In genomic region chr9:46151704-46152040, GRCm38 (mm10) we compare ENCODE assay signal across 9 mouse cellular contexts.
DNase-seq lines count a peak whose midpoint lies in the region; ATAC-seq and TF ChIP-seq lines count a peak whose summit lies in the region.
"Had no signal": no experiment of that assay in that cellular context is flagged by ENCODE, and none has a peak within 500 bp of the region (broad histone marks: within the 10 kb centered on the region; RNA-seq: fewer than 3 reads in every experiment).

No protein-coding gene starts in this region.

- no peak overlapping the region for H3K9ac ChIP-seq in kidney, embryonic 15.5 days
- H3K9ac ChIP-seq in ES-E14 (ENCODE audit: insufficient read depth, low read depth, low read length, poor library complexity, severe bottlenecking): no peak overlapping the region
- no peak overlapping the region for H3K9ac ChIP-seq in heart, embryonic 11.5 days (ENCODE audit: low read depth, low read length)
- H3K9ac ChIP-seq in limb, embryonic 15.5 days: no peak overlapping the region

- no peaks in the 10 kb centered on the region for H3K27me3 ChIP-seq in kidney, embryonic 15.5 days
- no peaks in the 10 kb centered on the region for H3K27me3 ChIP-seq in heart, embryonic 11.5 days (ENCODE audit: control insufficient read depth, insufficient read depth, low read length)
- no peaks in the 10 kb centered on the region for H3K27me3 ChIP-seq in limb, embryonic 15.5 days

- 46% methylated on average over 6 of the region's 6 CpGs for WGBS in kidney, embryonic 15.5 days
- 63% methylated on average over 6 of the region's 6 CpGs for WGBS in heart, embryonic 11.5 days (ENCODE audit: insufficient replicate concordance)
- 63% methylated on average over 6 of the region's 6 CpGs for WGBS in limb, embryonic 15.5 days

- H3K36me3 ChIP-seq in kidney, embryonic 15.5 days: peaks cover 4% of the 10 kb centered on the region; the same call in 1 of the 2 replicates
- H3K36me3 ChIP-seq in ES-E14 (ENCODE audit: control insufficient read depth, insufficient read depth, low read length, poor library complexity, severe bottlenecking): no peaks in the 10 kb centered on the region; the same call in 1 of the 2 replicates
- H3K36me3 ChIP-seq in heart, embryonic 11.5 days (ENCODE audit: control insufficient read depth, insufficient read depth, low read length): no peaks in the 10 kb centered on the region; the same call in 1 of the 2 replicates
- H3K36me3 ChIP-seq in limb, embryonic 15.5 days: peaks cover 3% of the 10 kb centered on the region; the same call in 1 of the 2 replicates

- peak overlapping the region; percentile 80 for H3K27ac ChIP-seq in kidney, embryonic 15.5 days
- peak overlapping the region; percentile 17; the same call in 1 of the 2 replicates for H3K27ac ChIP-seq in ES-E14 (ENCODE audit: insufficient read depth, low read depth, low read length, poor library complexity, severe bottlenecking)
- peak overlapping the region; percentile 1; the same call in 1 of the 2 replicates for H3K27ac ChIP-seq in heart, embryonic 11.5 days (ENCODE audit: low read depth, low read length)
- H3K27ac ChIP-seq in limb, embryonic 15.5 days: peak overlapping the region; percentile 67

- no peak overlapping the region for H3K4me3 ChIP-seq in kidney, embryonic 15.5 days (replicated peaks)
- no peak overlapping the region for H3K4me3 ChIP-seq in ES-E14 (ENCODE audit: insufficient read depth in 1 of 2, low read depth in 1 of 2, low read length in 2 of 2, poor library complexity in 1 of 2, severe bottlenecking in 1 of 2)
- H3K4me3 ChIP-seq in heart, embryonic 11.5 days (ENCODE audit: low read depth, low read length): no peak overlapping the region
- no peak overlapping the region for H3K4me3 ChIP-seq in limb, embryonic 15.5 days

- in situ Hi-C loops in ES-E14 (cut with MboI; ENCODE audit: low sequenced_read_pairs in 2 of 2, unreplicated experiment in 2 of 2): no loop called here

- H3K4me1 ChIP-seq in kidney, embryonic 15.5 days: peaks cover 50% of the 10 kb centered on the region
- H3K4me1 ChIP-seq in ES-E14 (ENCODE audit: control insufficient read depth in 2 of 2, insufficient read depth in 2 of 2, low read length in 2 of 2, poor library complexity in 1 of 2): peaks cover 8 to 18% of the 10 kb centered on the region in 2 experiments
- peaks cover 39% of the 10 kb centered on the region for H3K4me1 ChIP-seq in heart, embryonic 11.5 days (ENCODE audit: control insufficient read depth, insufficient read depth, low read length)
- peaks cover 23% of the 10 kb centered on the region for H3K4me1 ChIP-seq in limb, embryonic 15.5 days

- ATAC-seq in kidney, embryonic 15.5 days (replicated peaks; ENCODE audit: low FRiP score): 0 out of 2 replicates have a peak, but pooled peaks have one; percentile 46
- ATAC-seq in heart, embryonic 11.5 days (replicated peaks; ENCODE audit: insufficient number of reproducible peaks, low FRiP score, low TSS enrichment): no peak
- peak; percentile 30; the same call in 1 of the 2 replicates for ATAC-seq in limb, embryonic 15.5 days (ENCODE audit: insufficient number of reproducible peaks, low FRiP score, low TSS enrichment, low read depth)

- no peaks in the 10 kb centered on the region for H3K9me3 ChIP-seq in kidney, embryonic 15.5 days (replicated peaks)
- no peaks in the 10 kb centered on the region for H3K9me3 ChIP-seq in ES-E14 (ENCODE audit: control insufficient read depth, insufficient read depth, low read depth, low read length)
- H3K9me3 ChIP-seq in heart, embryonic 11.5 days (replicated peaks; ENCODE audit: control insufficient read depth, low read length): no peaks in the 10 kb centered on the region
- no peaks in the 10 kb centered on the region for H3K9me3 ChIP-seq in limb, embryonic 15.5 days

- no peak for DNase-seq in kidney, postnatal 25 days
- DNase-seq in ES-E14 (ENCODE audit: low read depth, low spot score): no peak
- no peak for DNase-seq in layer of hippocampus, postnatal 25 days (ENCODE audit: extremely low spot score in 1 of 2, low spot score in 1 of 2)
- no peak for DNase-seq in c-Kit-positive CD71-positive TER-119-positive erythroid progenitor cells, embryonic 14.5 days (ENCODE audit: low spot score)
- DNase-seq in adrenal gland, postnatal 25 days: no peak
- DNase-seq: cerebellum, adult 11-12 months had no signal

- peak overlapping the region; percentile 17; the same call in 1 of the 2 replicates for H3K4me2 ChIP-seq in kidney, embryonic 15.5 days
- no peak overlapping the region for H3K4me2 ChIP-seq in heart, embryonic 11.5 days
- no peak overlapping the region for H3K4me2 ChIP-seq in limb, embryonic 15.5 days

TF ChIP-seq in ES-E14, 5 proteins besides CTCF, POLR2A, EP300 and RAD21:
- TF ChIP-seq MAFK (IDR thresholded peaks at IDR 0.05; ENCODE audit: insufficient read depth, low read depth, low read length) (no peak), ZC3H11A (IDR thresholded peaks at IDR 0.05; ENCODE audit: borderline replicate concordance, low read depth, low read length) (no peak), CHD2 (IDR thresholded peaks at IDR 0.05; ENCODE audit: low read depth, low read length) (no peak), ZNF384 (IDR thresholded peaks at IDR 0.05; ENCODE audit: low read depth, low read length) (no peak), HCFC1 (IDR thresholded peaks at IDR 0.05; ENCODE audit: borderline replicate concordance, insufficient read depth, low read length) (no peak)

Comparison
In these comparisons a context has a peak if more than half of its experiments do, and no peak if none do; other contexts are left out.
1. H3K27ac ChIP-seq: peak in every context shown above with its lines; median percentile 80 in kidney, embryonic 15.5 days; 67 in limb, embryonic 15.5 days; 17 in ES-E14; 1 in heart, embryonic 11.5 days.